15 mouse cellular contexts compared by ENCODE assay signal in genomic region chr4:136281611-136282010, GRCm38 (mm10). TPM values are rescaled to one million over a fixed set of nuclear protein-coding genes. Genes with fewer than 3 reads are reported as not detected.
DNase-seq lines count a peak whose midpoint lies in the region; ATAC-seq and TF ChIP-seq lines count a peak whose summit lies in the region.
"Had no signal": no experiment of that assay in that cellular context is flagged by ENCODE, and none has a peak within 500 bp of the region (broad histone marks: within the 10 kb centered on the region; RNA-seq: fewer than 3 reads in every experiment).

No protein-coding gene starts in this region.

- no peak overlapping the region for H3K9ac ChIP-seq in kidney, postnatal 0 days (ENCODE audit: low read depth, low read length)
- H3K9ac ChIP-seq in midbrain, embryonic 15.5 days = no peak overlapping the region
- H3K9ac ChIP-seq: embryonic facial prominence, embryonic 15.5 days; hindbrain, embryonic 14.5 days had no signal

- H3K4me1 ChIP-seq in kidney, postnatal 0 days (replicated peaks; ENCODE audit: insufficient read depth, low read length) = peaks cover 8% of the 10 kb centered on the region; the same call in 1 of the 2 replicates
- peaks cover 31% of the 10 kb centered on the region for H3K4me1 ChIP-seq in midbrain, embryonic 15.5 days

- ATAC-seq in kidney, postnatal 0 days (replicated peaks; ENCODE audit: low FRiP score, low read depth) = no peak
- ATAC-seq in frontal cortex, adult (ENCODE audit: low TSS enrichment) = peak; percentile 21; the same call in 1 of the 2 replicates
- no peak for ATAC-seq in midbrain, embryonic 15.5 days (replicated peaks)
- ATAC-seq: forebrain, embryonic 16.5 days had no signal

- H3K9me3 ChIP-seq in kidney, postnatal 0 days (replicated peaks; ENCODE audit: low read length) = no peaks in the 10 kb centered on the region
- no peaks in the 10 kb centered on the region for H3K9me3 ChIP-seq in midbrain, embryonic 15.5 days
- H3K9me3 ChIP-seq: embryonic facial prominence, embryonic 15.5 days had no signal

- DNase-seq in heart, adult 11 months = peak; percentile 90
- no peak for DNase-seq in heart, postnatal 36 days
- peak; percentile 71 for DNase-seq in kidney, postnatal 0 days (ENCODE audit: low spot score)
- DNase-seq in kidney, adult 18-20 months = no peak
- DNase-seq in right cerebral cortex, postnatal 10 days (ENCODE audit: low spot score in 2 of 2) = peak; percentile 38 to 54
- DNase-seq in lung, postnatal 25 days (ENCODE audit: low spot score) = no peak
- DNase-seq: cerebellum, postnatal 25 days; kidney, postnatal 10 days; thymus, postnatal 36 days had no signal

- H3K4me3 ChIP-seq in kidney, postnatal 0 days (replicated peaks; ENCODE audit: low read depth, low read length) = no peak overlapping the region
- no peak overlapping the region for H3K4me3 ChIP-seq in midbrain, embryonic 15.5 days
- H3K4me3 ChIP-seq: embryonic facial prominence, embryonic 15.5 days had no signal

- H3K36me3 ChIP-seq in kidney, postnatal 0 days (ENCODE audit: insufficient read depth, low read length) = no peaks in the 10 kb centered on the region
- no peaks in the 10 kb centered on the region for H3K36me3 ChIP-seq in midbrain, embryonic 15.5 days (replicated peaks)
- H3K36me3 ChIP-seq: embryonic facial prominence, embryonic 15.5 days had no signal

- intact Hi-C loops in heart, postnatal 36 days (cut with DNase I) = loop anchor here (5.0 kb wide), 1 partner anchor 139 kb away; the partner anchor contains the start of gene Id3

- H3K27ac ChIP-seq in kidney, postnatal 0 days = no peak overlapping the region
- H3K27ac ChIP-seq in midbrain, embryonic 15.5 days = no peak overlapping the region; the same call in 1 of the 2 replicates
- H3K27ac ChIP-seq: macrophage had no signal

- 31% methylated on average over 9 of the region's 9 CpGs for WGBS in kidney, postnatal 0 days
- WGBS in midbrain, embryonic 15.5 days = 64% methylated on average over 9 of the region's 9 CpGs

- no peaks in the 10 kb centered on the region for H3K27me3 ChIP-seq in kidney, postnatal 0 days (ENCODE audit: insufficient read depth, low read length)
- no peaks in the 10 kb centered on the region for H3K27me3 ChIP-seq in midbrain, embryonic 15.5 days (replicated peaks)
- H3K27me3 ChIP-seq: embryonic facial prominence, embryonic 15.5 days had no signal

- TF ChIP-seq CTCF in kidney, postnatal 0 days (IDR thresholded peaks at IDR 0.05; ENCODE audit: low read depth) = no peak

- no peak overlapping the region for H3K4me2 ChIP-seq in kidney, postnatal 0 days (ENCODE audit: low read length)
- H3K4me2 ChIP-seq in midbrain, embryonic 15.5 days = no peak overlapping the region
- H3K4me2 ChIP-seq: embryonic facial prominence, embryonic 15.5 days; hindbrain, embryonic 14.5 days had no signal

RNA-seq across cellular contexts. Expression of gene Zfp46, which starts 2.9 kb away (rescaled TPM):
- total RNA-seq in heart, postnatal 36 days (2021) = 10 to 100 TPM; 37.4 to 57.1 TPM
- 13.8 and 15.2 TPM in 2 replicates for polyA plus RNA-seq in kidney, postnatal 0 days (2015; fragmentation: Nextera tagmentation; extraction: Ambion mirVana)
- 42.8 and 43.2 TPM in 2 replicates for polyA plus RNA-seq in midbrain, embryonic 15.5 days (2015; fragmentation: Nextera tagmentation; extraction: Ambion mirVana)

RNA-seq across cellular contexts. Expression of gene Hnrnpr, which starts 29.1 kb away (rescaled TPM):
- total RNA-seq in heart, postnatal 36 days (2021) = 10 to 100 TPM; 37.6 to 43.2 TPM
- 121 and 130 TPM in 2 replicates for polyA plus RNA-seq in kidney, postnatal 0 days (2015; fragmentation: Nextera tagmentation; extraction: Ambion mirVana)
- polyA plus RNA-seq in midbrain, embryonic 15.5 days (2015; fragmentation: Nextera tagmentation; extraction: Ambion mirVana) = 226 and 237 TPM in 2 replicates

RNA-seq across cellular contexts. Expression of gene Tcea3, which starts 34.1 kb away (rescaled TPM):
- total RNA-seq in heart, postnatal 36 days (2021) = 100 to 1,000 TPM; 121 to 126 TPM
- 11.2 and 12.3 TPM in 2 replicates for polyA plus RNA-seq in kidney, postnatal 0 days (2015; fragmentation: Nextera tagmentation; extraction: Ambion mirVana)
- polyA plus RNA-seq in midbrain, embryonic 15.5 days (2015; fragmentation: Nextera tagmentation; extraction: Ambion mirVana) = 1.4 and 1.8 TPM in 2 replicates
- polyA plus RNA-seq: macrophage had no signal

Comparison
In these comparisons a context has a peak if more than half of its experiments do, and no peak if none do; other contexts are left out.
1. DNase-seq: peak in heart, adult 11 months (single experiment), kidney, postnatal 0 days (single experiment) and right cerebral cortex, postnatal 10 days (2 of 2); none in heart, postnatal 36 days (0 of 2), kidney, adult 18-20 months (single experiment) and lung, postnatal 25 days (single experiment).